Mouse (Mus musculus) G1E (cell line): Measurements from ENCODE around the gene Myh13.

Source experiments
- CTCF ChIP-seq: IDR thresholded peaks from 2 replicates; pipeline ENCODE4 v1.5.1; 2012; ENCODE audit warnings: low read depth, low read length, inconsistent platforms, mixed read lengths
- GATA2 ChIP-seq: IDR thresholded peaks from 2 replicates; pipeline ENCODE4 v1.6.1; 2012; ENCODE audit warnings: low read depth, low read length, inconsistent platforms, borderline replicate concordance
- POLR2AphosphoS5 ChIP-seq: IDR thresholded peaks from 2 replicates; pipeline ENCODE4 v1.6.1; 2012; ENCODE audit warnings: low read depth, low read length, inconsistent platforms; ENCODE audit not compliant: insufficient replicate concordance
- TAL1 ChIP-seq: conservative IDR thresholded peaks from 2 replicates; pipeline ENCODE4 v1.6.1; 2012; ENCODE audit warnings: low read depth, low read length, inconsistent platforms, mixed read lengths

GRCm38 (mm10) chr11:67321358-67321757 is at the start of gene Myh13:
- TF ChIP-seq TAL1 (no peak), CTCF (no peak), POLR2AphosphoS5 (no peak), GATA2 (no peak)
